Mouse (Mus musculus): ENCODE results near the gene Saal1.
"Not testable (repeated sequence)": the region's sequence is repeated elsewhere in the genome, so short reads cannot be mapped to it uniquely, and the experiment has no call there.

Saal1 gene

DNA sequence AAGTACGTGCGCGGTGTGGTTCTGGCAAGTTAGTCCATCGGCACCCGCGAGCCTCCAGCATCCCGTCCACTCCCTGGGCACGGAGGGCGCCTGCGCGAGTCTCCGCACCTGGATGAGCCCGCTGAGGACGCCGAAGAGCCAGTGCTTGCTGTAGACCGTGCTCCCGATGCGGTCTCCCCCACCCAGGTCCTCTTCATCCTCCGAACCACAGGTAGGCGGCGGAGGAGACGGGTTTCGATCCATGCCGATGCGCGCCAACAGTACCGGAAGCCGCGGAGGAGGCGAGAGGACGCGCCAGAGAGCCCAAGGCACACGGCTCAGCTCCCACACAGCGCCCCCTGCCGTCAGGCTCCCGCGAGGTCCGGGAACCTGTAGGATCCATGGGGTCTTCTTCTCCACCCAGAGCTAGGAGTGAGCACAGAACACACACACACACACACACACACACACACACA is at the start of gene Saal1:
Gene Saal1, minus strand, starts transcription at position 291 of the 455 bp plus-strand sequence.
- DNase-seq: peak; percentile 98

DNA sequence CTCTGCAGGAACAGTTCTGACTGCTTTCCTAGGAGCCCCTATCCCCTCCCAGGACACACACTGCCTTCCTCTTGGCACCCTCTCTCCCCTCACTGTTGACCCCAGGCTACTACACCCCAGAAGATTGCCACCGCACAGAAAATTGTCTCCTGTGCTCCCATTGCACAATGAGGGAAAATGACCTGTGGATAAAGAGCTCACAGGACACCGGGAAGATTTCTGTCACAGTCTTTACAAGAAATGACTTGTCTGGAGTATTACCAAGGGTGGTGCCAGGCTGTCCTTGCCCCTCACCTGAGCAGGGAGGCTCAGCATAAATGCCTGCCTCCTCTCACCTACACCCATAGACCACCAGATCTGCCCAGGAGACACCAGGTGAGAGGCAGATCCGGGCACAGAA is 41.0 kb upstream of the Saal1 start, which contains the start of gene Saa2:
Gene Saa2, plus strand, starts transcription at position 301 of the 400 bp plus-strand sequence.
- no peak for DNase-seq

DNA sequence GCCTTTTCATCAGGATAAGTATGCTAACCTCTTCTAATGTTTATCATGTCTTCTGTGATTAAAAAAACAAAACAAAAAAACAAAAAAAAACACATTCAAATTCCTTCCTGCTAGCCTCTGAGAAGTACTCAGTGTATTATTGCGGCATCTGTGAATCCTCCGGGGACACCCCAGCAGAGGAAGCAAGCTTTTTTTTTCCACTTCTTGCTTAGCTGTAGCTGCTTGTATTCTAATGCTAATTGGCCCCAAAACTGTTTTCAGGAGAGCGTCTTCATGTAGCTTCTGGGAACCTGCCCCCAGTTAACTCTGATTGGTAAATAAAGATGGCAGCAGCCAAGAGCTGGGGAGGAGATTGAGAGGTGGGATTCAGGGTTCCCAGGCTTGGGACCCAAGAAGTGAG is 38.0 kb upstream of the Saal1 start:
- DNase-seq: no peak

- peak; percentile 96 for DNase-seq
Measured at GRCm38 (mm10) chr7:46746381-46746780, 35.9 kb upstream of the Saal1 start.

- DNase-seq: no peak
Measured at GRCm38 (mm10) chr7:46745816-46746215, 35.3 kb upstream of the Saal1 start.

GRCm38 (mm10) chr7:46742880-46743279 is 32.4 kb upstream of the Saal1 start, which contains the start of gene Saa1:
Gene Saa1 (minus strand): TSS chr7:46742980.
- DNase-seq: not testable (repeated sequence)

DNA sequence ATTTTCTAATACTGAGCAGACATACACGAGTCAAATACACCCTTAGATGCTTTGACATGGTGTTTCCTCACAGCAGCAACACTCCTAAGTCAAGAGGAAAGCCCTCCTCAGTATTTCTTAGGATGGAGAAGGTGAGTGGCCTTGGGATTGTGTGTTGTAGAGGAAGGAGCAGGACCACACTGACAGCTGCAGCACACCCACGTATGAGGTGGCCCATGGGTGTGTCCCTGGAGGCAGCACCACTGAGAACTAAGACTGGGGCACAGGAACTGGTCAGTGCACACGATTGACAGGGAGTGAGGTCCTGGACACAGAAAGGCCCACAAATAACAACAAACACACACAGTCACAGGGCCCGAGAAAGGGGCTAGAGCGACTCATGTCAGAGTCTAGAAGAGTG is 29.6 kb upstream of the Saal1 start:
- DNase-seq: not testable (repeated sequence)

GRCm38 (mm10) chr7:46738561-46739460 is 28.3 kb upstream of the Saal1 start:
- no peak for DNase-seq

GRCm38 (mm10) chr7:46734983-46735382 is 24.5 kb upstream of the Saal1 start:
- DNase-seq: no peak

DNA sequence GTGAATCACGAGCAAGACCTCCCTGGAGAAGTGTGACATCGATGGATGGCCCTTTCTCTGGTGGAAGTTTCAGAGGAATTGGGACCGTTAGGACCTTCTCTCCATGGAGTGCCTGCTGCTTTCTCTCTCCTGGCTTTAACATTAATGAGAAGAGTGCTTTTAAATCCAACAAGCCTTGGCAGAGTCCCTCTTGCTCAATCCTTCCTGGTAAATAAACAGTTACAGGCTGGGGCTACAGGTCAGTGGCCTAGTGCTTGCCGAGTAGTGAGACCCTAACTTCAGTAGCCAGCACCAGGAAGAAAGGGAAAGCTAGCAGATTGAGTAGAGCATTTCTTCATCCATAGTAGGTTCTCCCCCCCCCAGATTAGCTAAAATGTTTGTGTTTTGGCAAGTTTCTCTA is 22.0 kb upstream of the Saal1 start, which contains the start of gene Saa4:
Gene Saa4, minus strand, starts transcription at position 146 of the 400 bp plus-strand sequence.
- DNase-seq: no peak

- no peak for DNase-seq
Measured at GRCm38 (mm10) chr7:46727584-46727983, 17.1 kb upstream of the Saal1 start.

- no peak for DNase-seq
Measured at GRCm38 (mm10) chr7:46724396-46724795, 13.9 kb upstream of the Saal1 start.

- DNase-seq: no peak
Measured at GRCm38 (mm10) chr7:46723849-46724248, 13.4 kb upstream of the Saal1 start.

DNA sequence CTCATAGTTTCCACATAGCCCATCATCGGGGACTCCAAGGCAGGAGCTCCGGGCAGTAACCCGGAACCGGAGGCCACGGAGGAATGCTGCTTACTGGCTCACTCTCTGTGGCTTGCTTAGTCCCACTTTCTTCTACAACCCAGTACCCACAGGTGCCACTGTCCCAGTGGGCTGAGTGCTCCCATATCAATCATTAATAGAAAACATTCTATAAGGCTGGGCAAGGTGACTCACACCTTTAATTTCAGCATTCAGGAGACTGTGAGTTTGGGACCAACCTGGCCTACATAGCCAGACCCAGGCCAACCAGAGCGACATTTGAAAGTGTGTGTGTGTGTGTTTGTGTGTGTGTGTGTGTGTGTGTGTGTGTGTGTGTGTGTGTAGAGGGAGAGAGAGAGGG is 12.9 kb upstream of the Saal1 start:
- no peak for DNase-seq

DNA sequence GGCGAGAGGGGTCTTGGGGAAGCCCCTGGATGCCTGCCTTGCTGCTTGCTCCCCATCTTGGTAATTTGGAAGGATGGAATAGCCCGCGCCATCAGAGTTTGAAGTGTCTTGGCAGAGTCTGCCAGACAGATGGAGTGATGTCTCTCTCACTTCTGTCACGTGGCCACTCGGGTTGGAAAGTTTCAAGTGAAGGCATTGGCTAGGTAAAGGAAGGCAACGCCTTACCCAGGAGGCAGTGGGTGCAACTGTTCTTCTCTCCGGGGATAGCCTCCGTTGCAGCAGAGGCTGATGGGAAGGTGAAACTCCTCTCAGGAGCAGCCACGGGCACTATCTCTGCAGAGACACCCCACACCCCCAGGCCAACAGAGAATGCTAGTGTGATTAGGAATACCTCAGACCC is 10.0 kb upstream of the Saal1 start:
- DNase-seq: no peak

- peak; percentile 96 for DNase-seq
Measured at GRCm38 (mm10) chr7:46719526-46719925, 9.0 kb upstream of the Saal1 start.

DNA sequence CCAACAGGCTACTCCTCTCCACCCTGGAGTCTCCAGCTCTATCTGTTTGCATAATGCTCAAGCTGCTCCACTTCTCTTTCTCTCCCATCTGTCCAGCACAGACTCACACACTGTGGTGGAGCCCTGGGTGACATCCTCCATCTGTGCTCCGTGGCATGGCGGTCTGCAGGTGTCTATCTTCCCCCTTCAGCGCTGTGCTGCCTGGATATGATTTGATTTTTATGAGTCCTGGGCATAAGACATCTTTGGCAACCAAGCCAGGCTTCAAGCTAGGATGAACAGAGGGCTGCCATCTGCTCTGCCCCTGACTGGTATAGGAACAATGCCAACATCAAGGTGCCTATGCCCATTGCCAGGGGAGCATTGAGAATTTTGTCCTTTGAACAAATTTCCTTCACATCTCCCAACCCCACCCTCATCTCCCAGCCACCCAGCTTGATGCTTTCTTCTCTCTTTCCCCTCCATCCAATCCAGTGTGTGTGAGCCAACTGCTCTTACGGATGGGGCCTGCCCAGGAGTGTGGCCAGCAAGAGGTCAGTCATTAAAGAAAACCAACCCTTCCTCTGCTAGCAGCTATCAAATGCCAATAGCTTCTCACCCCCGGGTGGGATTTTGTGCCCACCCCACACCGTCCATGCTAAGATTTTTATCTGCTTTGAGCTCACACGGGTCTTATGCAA is 8.3 kb upstream of the Saal1 start:
- no peak for DNase-seq

DNA sequence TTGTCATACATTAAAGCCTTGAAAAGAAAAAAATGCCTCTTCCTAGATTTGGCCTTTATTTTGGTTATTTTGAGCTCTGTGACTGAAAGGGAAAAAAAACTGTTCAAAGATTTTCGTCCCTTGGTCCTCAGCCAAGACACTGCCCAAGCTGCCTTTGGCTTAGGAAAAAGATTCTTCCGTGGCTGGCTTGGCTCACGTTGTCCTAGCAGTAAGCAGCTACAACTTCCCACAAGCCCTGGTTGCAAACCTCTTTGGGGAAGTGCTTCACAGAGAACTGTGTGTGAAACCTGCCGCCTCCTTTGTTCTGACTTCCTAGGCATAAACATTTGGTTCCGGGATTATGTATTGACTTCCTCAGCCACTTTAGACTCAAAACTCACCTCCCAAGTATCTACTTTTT is 6.4 kb upstream of the Saal1 start:
- peak; percentile 88 for DNase-seq

DNA sequence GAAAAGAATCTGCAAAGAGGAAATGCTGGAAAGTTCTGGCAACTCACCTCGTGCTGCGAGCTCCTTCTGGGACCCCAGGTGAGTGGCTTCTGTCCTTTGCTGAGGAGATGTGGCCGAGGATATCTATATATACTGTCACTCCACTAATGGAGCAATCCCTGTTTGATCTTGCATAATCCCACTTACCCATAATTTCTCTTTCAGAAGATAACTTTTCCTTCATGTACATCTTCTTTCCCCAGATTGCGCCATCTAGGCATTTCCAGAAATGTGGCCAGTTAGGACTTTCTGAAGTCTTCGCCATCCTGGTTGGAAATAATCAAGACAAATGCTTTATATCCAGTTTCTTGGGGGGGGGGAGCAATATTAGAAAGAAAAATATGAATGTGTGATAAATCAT is 5.1 kb upstream of the Saal1 start, which contains the start of gene Saa3:
Gene Saa3, minus strand, starts transcription at position 101 of the 400 bp plus-strand sequence.
- DNase-seq: no peak

DNA sequence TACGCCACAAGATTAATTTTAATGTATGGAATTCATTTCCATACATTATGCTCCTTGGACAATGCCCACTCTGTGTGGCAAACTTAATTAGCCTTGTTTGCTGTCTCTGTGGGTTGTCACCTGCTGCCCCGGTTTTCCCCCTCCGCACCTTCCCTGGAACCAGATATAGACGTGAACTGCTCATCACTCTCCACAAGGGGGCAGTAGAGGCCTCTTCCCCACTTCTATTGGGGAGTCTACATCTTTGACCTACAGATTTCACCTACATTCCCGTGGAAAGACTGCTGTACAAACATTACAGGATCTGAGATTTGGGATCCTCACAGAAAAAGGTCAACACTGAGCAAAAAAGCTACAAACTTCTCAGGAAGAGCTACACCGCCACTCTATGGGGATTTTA is 4.0 kb upstream of the Saal1 start:
- DNase-seq: no peak

- DNase-seq: no peak
Measured at GRCm38 (mm10) chr7:46712250-46712649, 1.8 kb upstream of the Saal1 start.

GRCm38 (mm10) chr7:46700521-46701025 is 9.9 kb downstream of the Saal1 start:
- DNase-seq: no peak

GRCm38 (mm10) chr7:46696754-46697153 is 13.7 kb downstream of the Saal1 start:
- no peak for DNase-seq
